Mouse (Mus musculus): ENCODE results near the gene Gpr107.
A peak's percentile ranks its signal among the peaks of the same experiment; 100 is the strongest.

Gpr107 gene

GRCm38 (mm10) chr2:31151892-31152812, at the start of gene Gpr107:
Gene Gpr107, plus strand, starts transcription at chr2:31152316.
- DNase-seq: peak; percentile 86

GRCm38 (mm10) chr2:31103321-31103720, 48.8 kb upstream of the Gpr107 start:
- DNase-seq: no peak

GRCm38 (mm10) chr2:31105279-31105678, 46.8 kb upstream of the Gpr107 start:
- DNase-seq: no peak

GRCm38 (mm10) chr2:31106004-31106403, 46.1 kb upstream of the Gpr107 start:
- DNase-seq: no peak

GRCm38 (mm10) chr2:31106621-31107320, 45.3 kb upstream of the Gpr107 start:
- peak; percentile 61 for DNase-seq

- DNase-seq: no peak
Observed at GRCm38 (mm10) chr2:31108186-31108585, 43.9 kb upstream of the Gpr107 start.

GRCm38 (mm10) chr2:31109960-31110548, 42.1 kb upstream of the Gpr107 start:
- DNase-seq: no peak

GRCm38 (mm10) chr2:31111685-31112084, 40.4 kb upstream of the Gpr107 start:
- DNase-seq: no peak

- no peak for DNase-seq
Observed at GRCm38 (mm10) chr2:31114205-31114604, 37.9 kb upstream of the Gpr107 start.

GRCm38 (mm10) chr2:31115091-31115942, 36.8 kb upstream of the Gpr107 start:
- no peak for DNase-seq

- no peak for DNase-seq
Observed at GRCm38 (mm10) chr2:31115943-31116731, 36.0 kb upstream of the Gpr107 start.

- no peak for DNase-seq
Observed at GRCm38 (mm10) chr2:31118211-31118610, 33.9 kb upstream of the Gpr107 start.

GRCm38 (mm10) chr2:31118639-31119380, 33.3 kb upstream of the Gpr107 start:
- DNase-seq: no peak

GRCm38 (mm10) chr2:31119795-31120194, 32.3 kb upstream of the Gpr107 start:
- peak; percentile 52 for DNase-seq

GRCm38 (mm10) chr2:31121131-31121693, 30.9 kb upstream of the Gpr107 start:
- DNase-seq: peak; percentile 67

- no peak for DNase-seq
Observed at GRCm38 (mm10) chr2:31122806-31123205, 29.3 kb upstream of the Gpr107 start.

- DNase-seq: no peak
Observed at GRCm38 (mm10) chr2:31123493-31123892, 28.6 kb upstream of the Gpr107 start.

- no peak for DNase-seq
Observed at GRCm38 (mm10) chr2:31124694-31125093, 27.4 kb upstream of the Gpr107 start.

- DNase-seq: no peak
Observed at GRCm38 (mm10) chr2:31125156-31125555, 27.0 kb upstream of the Gpr107 start.

- no peak for DNase-seq
Observed at GRCm38 (mm10) chr2:31126048-31126447, 26.1 kb upstream of the Gpr107 start.

GRCm38 (mm10) chr2:31127219-31127618, 24.9 kb upstream of the Gpr107 start:
- no peak for DNase-seq
